Mouse (Mus musculus): ENCODE data around the gene Osbp.
"Not testable (repeated sequence)": the region's sequence is repeated elsewhere in the genome, so short reads cannot be mapped to it uniquely, and the experiment has no call there.

Osbp gene

GRCm38 (mm10) chr19:11965023-11965942, at the start of gene Osbp:
Gene Osbp (plus strand): TSS chr19:11965941.
- DNase-seq, result peak; percentile 100

GRCm38 (mm10) chr19:11922068-11922467, 43.7 kb upstream of the Osbp start:
- DNase-seq, result no peak

- DNase-seq, result not testable (repeated sequence)
Observed at GRCm38 (mm10) chr19:11922515-11922914, 43.2 kb upstream of the Osbp start.

GRCm38 (mm10) chr19:11926380-11926779, 39.4 kb upstream of the Osbp start:
- no peak for DNase-seq

- DNase-seq, result no peak
Observed at GRCm38 (mm10) chr19:11928025-11928748, 37.6 kb upstream of the Osbp start.

- DNase-seq, result not testable (repeated sequence)
Observed at GRCm38 (mm10) chr19:11946460-11946859, 19.3 kb upstream of the Osbp start.

- DNase-seq, result no peak
Observed at GRCm38 (mm10) chr19:11949878-11950277, 15.9 kb upstream of the Osbp start.

- no peak for DNase-seq
Observed at GRCm38 (mm10) chr19:11950747-11951146, 15.0 kb upstream of the Osbp start.

- no peak for DNase-seq
Observed at GRCm38 (mm10) chr19:11954206-11954605, 11.5 kb upstream of the Osbp start.

- no peak for DNase-seq
Observed at GRCm38 (mm10) chr19:11956636-11957035, 9.1 kb upstream of the Osbp start.

- no peak for DNase-seq
Observed at GRCm38 (mm10) chr19:11957396-11957795, 8.3 kb upstream of the Osbp start.

GRCm38 (mm10) chr19:11957846-11958245, 7.9 kb upstream of the Osbp start:
- no peak for DNase-seq

GRCm38 (mm10) chr19:11964266-11964665, 1.5 kb upstream of the Osbp start:
- DNase-seq, result no peak

GRCm38 (mm10) chr19:11966201-11966636, 478 bp downstream of the Osbp start:
- peak; percentile 52 for DNase-seq

GRCm38 (mm10) chr19:11969155-11970050, 3.7 kb downstream of the Osbp start:
- no peak for DNase-seq

GRCm38 (mm10) chr19:11973511-11974222, 7.9 kb downstream of the Osbp start:
- no peak for DNase-seq

- DNase-seq, result no peak
Observed at GRCm38 (mm10) chr19:11974223-11974540, 8.4 kb downstream of the Osbp start.

GRCm38 (mm10) chr19:11975683-11976082, 9.9 kb downstream of the Osbp start:
- DNase-seq, result no peak

- no peak for DNase-seq
Observed at GRCm38 (mm10) chr19:11977363-11977762, 11.6 kb downstream of the Osbp start.

- DNase-seq, result no peak
Observed at GRCm38 (mm10) chr19:11980471-11980870, 14.7 kb downstream of the Osbp start.

- DNase-seq, result not testable (repeated sequence)
Observed at GRCm38 (mm10) chr19:11984614-11985013, 18.9 kb downstream of the Osbp start.

GRCm38 (mm10) chr19:11987841-11988240, 22.1 kb downstream of the Osbp start:
- DNase-seq, result no peak
